In the genomic region with DNA sequence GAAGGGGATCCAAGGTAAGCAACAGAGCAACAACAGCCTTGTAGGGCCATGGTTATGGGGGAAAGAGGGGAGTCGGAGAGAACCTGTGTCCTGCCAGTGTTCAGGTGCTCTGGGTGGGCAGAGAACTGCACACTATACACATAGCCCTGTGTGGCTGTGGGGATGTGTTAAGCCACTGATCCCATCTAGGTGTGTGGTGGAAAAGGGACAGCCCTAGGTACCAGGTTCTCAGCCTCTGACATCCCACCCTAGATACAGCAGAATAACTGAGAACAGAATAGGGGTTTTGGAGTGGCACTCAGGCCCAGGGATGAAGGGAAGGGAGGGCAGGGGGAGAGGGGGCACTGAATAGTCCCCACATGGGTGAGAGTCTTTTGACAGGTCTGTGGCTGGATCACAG, we compare ENCODE assay signal across 39 mouse cellular contexts. TPM values are rescaled to one million over a fixed set of nuclear protein-coding genes. Genes with fewer than 3 reads are reported as not detected.
"Had no signal": no experiment of that assay in that cellular context is flagged by ENCODE, and none has a peak within 500 bp of the region (broad histone marks: within the 10 kb centered on the region; RNA-seq: fewer than 3 reads in every experiment).

No protein-coding gene starts in this region.

- H3K9ac ChIP-seq: embryonic facial prominence, embryonic 12.5 days; embryonic facial prominence, embryonic 13.5 days; embryonic facial prominence, embryonic 15.5 days; forebrain, embryonic 12.5 days; forebrain, embryonic 13.5 days; forebrain, embryonic 15.5 days; forebrain, postnatal 0 days had no signal

- H3K36me3 ChIP-seq: embryonic facial prominence, embryonic 10.5 days; embryonic facial prominence, embryonic 12.5 days; embryonic facial prominence, embryonic 13.5 days; embryonic facial prominence, embryonic 15.5 days; forebrain, embryonic 10.5 days; forebrain, embryonic 12.5 days; forebrain, embryonic 15.5 days had no signal

- H3K4me2 ChIP-seq: embryonic facial prominence, embryonic 12.5 days; embryonic facial prominence, embryonic 13.5 days; embryonic facial prominence, embryonic 15.5 days; forebrain, embryonic 12.5 days; forebrain, embryonic 13.5 days; forebrain, embryonic 15.5 days had no signal

- DNase-seq: cerebellum, adult 18-20 months; cerebellum, adult 2 months; cerebellum, adult 8-10 months; cerebellum, adult 9-10 months; cerebellum, adult 9-11 months; cerebellum, postnatal 10 days; cerebellum, postnatal 14 days; cerebellum, postnatal 25 days; cerebellum, postnatal 36 days; embryo, embryonic 11 days; forebrain, postnatal 0 days; gastrocnemius, adult 2 months; gastrocnemius, postnatal 10 days; gastrocnemius, postnatal 14 days; gastrocnemius, postnatal 25 days; gastrocnemius, postnatal 36 days; heart, adult 18-20 months had no signal

- H3K9me3 ChIP-seq: embryonic facial prominence, embryonic 13.5 days; embryonic facial prominence, embryonic 15.5 days had no signal

- H3K27ac ChIP-seq: embryonic facial prominence, embryonic 10.5 days; embryonic facial prominence, embryonic 12.5 days; embryonic facial prominence, embryonic 13.5 days; embryonic facial prominence, embryonic 15.5 days; forebrain, embryonic 10.5 days; forebrain, embryonic 12.5 days; forebrain, embryonic 13.5 days; forebrain, embryonic 15.5 days; gastrocnemius, adult 2 months had no signal

- H3K27me3 ChIP-seq: embryonic facial prominence, embryonic 12.5 days; embryonic facial prominence, embryonic 13.5 days; embryonic facial prominence, embryonic 15.5 days; forebrain, embryonic 12.5 days; forebrain, embryonic 13.5 days; forebrain, embryonic 15.5 days had no signal

- ATAC-seq: forebrain, embryonic 13.5 days; forebrain, embryonic 14.5 days; forebrain, embryonic 15.5 days; forebrain, embryonic 16.5 days; forebrain, postnatal 0 days had no signal

- H3K4me3 ChIP-seq: embryonic facial prominence, embryonic 10.5 days; embryonic facial prominence, embryonic 12.5 days; embryonic facial prominence, embryonic 13.5 days; embryonic facial prominence, embryonic 15.5 days; erythroblast, embryonic 14.5 days; forebrain, embryonic 10.5 days; forebrain, embryonic 12.5 days; forebrain, embryonic 13.5 days; forebrain, embryonic 15.5 days; gastrocnemius, adult 2 months had no signal

- H3K4me1 ChIP-seq: embryonic facial prominence, embryonic 10.5 days; embryonic facial prominence, embryonic 12.5 days; embryonic facial prominence, embryonic 13.5 days; embryonic facial prominence, embryonic 15.5 days; forebrain, embryonic 10.5 days; forebrain, embryonic 12.5 days; forebrain, embryonic 13.5 days; forebrain, embryonic 15.5 days had no signal

RNA-seq across cellular contexts. Expression of gene Klra8, which starts 19.2 kb away (rescaled TPM):
- total RNA-seq: common myeloid progenitor, adult 5-6 weeks; forebrain, postnatal 0 days; gastrocnemius, adult 2 months; gastrocnemius, postnatal 10 days; gastrocnemius, postnatal 14 days; gastrocnemius, postnatal 25 days; gastrocnemius, postnatal 36 days; gastrocnemius, postnatal 4 days; granulocyte monocyte progenitor cell, adult 5-6 weeks had no signal
- polyA plus RNA-seq: cerebellum, adult 2 months; cortical plate, adult 2 months; embryonic facial prominence, embryonic 10.5 days; embryonic facial prominence, embryonic 11.5 days; embryonic facial prominence, embryonic 12.5 days; embryonic facial prominence, embryonic 13.5 days; embryonic facial prominence, embryonic 14.5 days; embryonic facial prominence, embryonic 15.5 days; erythroblast, embryonic 14.5 days; forebrain, embryonic 10.5 days; forebrain, embryonic 11.5 days; forebrain, embryonic 12.5 days; forebrain, embryonic 13.5 days; forebrain, embryonic 14.5 days; forebrain, embryonic 15.5 days; forebrain, embryonic 16.5 days; forebrain, postnatal 0 days; frontal cortex, adult 2 months; gonadal fat pad, adult 2 months had no signal

RNA-seq across cellular contexts. Expression of gene Klra4, which starts 43.4 kb away (rescaled TPM):
- total RNA-seq: common myeloid progenitor, adult 5-6 weeks; forebrain, postnatal 0 days; gastrocnemius, adult 18-20 months; gastrocnemius, adult 2 months; gastrocnemius, adult 8-10 months; gastrocnemius, postnatal 10 days; gastrocnemius, postnatal 14 days; gastrocnemius, postnatal 25 days; gastrocnemius, postnatal 36 days; gastrocnemius, postnatal 4 days; granulocyte monocyte progenitor cell, adult 5-6 weeks; heart, adult 18-20 months had no signal
- polyA plus RNA-seq: cerebellum, adult 2 months; cortical plate, adult 2 months; embryonic facial prominence, embryonic 10.5 days; embryonic facial prominence, embryonic 11.5 days; embryonic facial prominence, embryonic 12.5 days; embryonic facial prominence, embryonic 13.5 days; embryonic facial prominence, embryonic 14.5 days; embryonic facial prominence, embryonic 15.5 days; erythroblast, embryonic 14.5 days; forebrain, embryonic 10.5 days; forebrain, embryonic 11.5 days; forebrain, embryonic 12.5 days; forebrain, embryonic 13.5 days; forebrain, embryonic 14.5 days; forebrain, embryonic 15.5 days; forebrain, embryonic 16.5 days; forebrain, postnatal 0 days; frontal cortex, adult 2 months; gonadal fat pad, adult 2 months had no signal
